Mouse (Mus musculus) ES-E14 (cell line): ENCODE results near the gene Padi6.

Experiments used
- CHD2 ChIP-seq: IDR thresholded peaks from 2 replicates; pipeline ENCODE4 v1.6.1; 2014; ENCODE audit warnings: mild to moderate bottlenecking, low read depth, low read length, inconsistent platforms
- HCFC1 ChIP-seq: IDR thresholded peaks from 2 replicates; pipeline ENCODE4 v1.6.1; 2012; ENCODE audit warnings: low read length, inconsistent platforms, borderline replicate concordance; ENCODE audit not compliant: insufficient read depth
- MAFK ChIP-seq: IDR thresholded peaks from 2 replicates; pipeline ENCODE4 v1.6.1; 2014; ENCODE audit warnings: mild to moderate bottlenecking, low read depth, low read length, inconsistent platforms; ENCODE audit not compliant: insufficient read depth
- ZC3H11A ChIP-seq: IDR thresholded peaks from 2 replicates; pipeline ENCODE4 v1.6.1; 2012; ENCODE audit warnings: low read depth, mild to moderate bottlenecking, inconsistent platforms, low read length, borderline replicate concordance

- TF ChIP-seq MAFK: no peak
- TF ChIP-seq HCFC1: no peak
- TF ChIP-seq ZC3H11A: no peak
- TF ChIP-seq CHD2: no peak
Measured at GRCm38 (mm10) chr4:140709111-140709510, 33.3 kb downstream of the Padi6 start.
